ENCODE assay signal across 8 mouse cellular contexts in the genomic region with DNA sequence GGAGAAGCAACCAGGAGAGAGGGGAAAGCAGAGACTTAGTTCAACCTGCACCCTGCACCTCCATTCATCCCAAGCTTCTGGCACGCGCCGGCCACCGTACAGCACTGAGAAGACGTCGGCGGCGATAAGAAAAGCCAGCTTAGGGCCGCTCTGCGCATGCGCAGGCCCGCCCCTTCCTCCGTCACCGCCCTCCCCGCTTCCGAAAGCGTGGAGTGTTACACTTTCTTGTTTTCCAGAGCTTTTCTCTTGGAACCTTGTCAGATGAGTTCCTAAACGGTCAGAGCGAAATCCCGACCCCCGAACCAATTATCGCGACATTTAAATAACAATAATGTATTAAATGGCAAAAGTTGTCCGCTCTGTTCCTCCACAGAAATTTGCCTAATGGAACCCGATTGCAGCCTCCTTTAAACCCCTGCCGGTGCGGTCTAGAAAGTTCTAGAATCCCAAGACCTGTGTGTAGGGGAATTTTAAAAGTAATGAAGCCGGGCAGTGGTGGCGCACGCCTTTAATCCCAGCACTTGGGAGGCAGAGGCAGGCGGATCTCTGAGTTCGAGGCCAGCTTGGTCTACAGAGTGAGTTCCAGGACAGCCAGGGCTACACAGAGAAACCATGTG. TPM values are rescaled to one million over a fixed set of nuclear protein-coding genes. Genes with fewer than 3 reads are reported as not detected.
A peak's percentile ranks its signal among the peaks of the same experiment; 100 is the strongest.
DNase-seq lines count a peak whose midpoint lies in the region; ATAC-seq and TF ChIP-seq lines count a peak whose summit lies in the region.

Gene Ints2, minus strand, starts transcription at position 116 of the 617 bp plus-strand sequence.

- no peaks in the 10 kb centered on the region for H3K9me3 ChIP-seq in hindbrain, embryonic 10.5 days
- H3K9me3 ChIP-seq in lung, postnatal 0 days (ENCODE audit: low read length) = no peaks in the 10 kb centered on the region

- H3K27ac ChIP-seq in hindbrain, embryonic 10.5 days = peak within 1 kb of the TSS; percentile 94
- H3K27ac ChIP-seq in lung, postnatal 0 days (ENCODE audit: low read length) = peak within 1 kb of the TSS; percentile 54

- H3K9ac ChIP-seq in lung, postnatal 0 days (replicated peaks; ENCODE audit: low read depth) = peak within 1 kb of the TSS; percentile 69

- TF ChIP-seq CTCF in lung, postnatal 0 days (IDR thresholded peaks at IDR 0.05) = no peak

- peak; percentile 27; the same call in 1 of the 2 replicates for TF ChIP-seq EP300 in lung, postnatal 0 days (IDR thresholded peaks at IDR 0.05)

- peak within 1 kb of the TSS; percentile 80 for H3K4me3 ChIP-seq in hindbrain, embryonic 10.5 days
- peak within 1 kb of the TSS; percentile 57 for H3K4me3 ChIP-seq in lung, postnatal 0 days (ENCODE audit: low read depth, low read length)

- 9% methylated on average over 32 of the region's 32 CpGs for WGBS in hindbrain, embryonic 10.5 days
- 7% methylated on average over 32 of the region's 32 CpGs for WGBS in lung, postnatal 0 days

- ATAC-seq in frontal cortex, adult (ENCODE audit: low TSS enrichment) = peak; percentile 91
- peak; percentile 96 for ATAC-seq in lung, postnatal 0 days

- peaks cover 32% of the 10 kb centered on the region for H3K36me3 ChIP-seq in hindbrain, embryonic 10.5 days
- H3K36me3 ChIP-seq in lung, postnatal 0 days (ENCODE audit: insufficient read depth, low read length) = no peaks in the 10 kb centered on the region

- H3K4me1 ChIP-seq in hindbrain, embryonic 10.5 days (replicated peaks) = peaks cover 15% of the 10 kb centered on the region
- no peaks in the 10 kb centered on the region for H3K4me1 ChIP-seq in lung, postnatal 0 days (ENCODE audit: insufficient read depth, low read depth, low read length)

- H3K27me3 ChIP-seq in hindbrain, embryonic 10.5 days (ENCODE audit: insufficient read depth, poor library complexity, severe bottlenecking) = no peaks in the 10 kb centered on the region
- H3K27me3 ChIP-seq in lung, postnatal 0 days (replicated peaks; ENCODE audit: insufficient read depth, low read length) = no peaks in the 10 kb centered on the region

- H3K4me2 ChIP-seq in lung, postnatal 0 days (replicated peaks; ENCODE audit: low read depth, low read length) = peak within 1 kb of the TSS; percentile 80

- peak; percentile 95 for DNase-seq in MN1 (ENCODE audit: low spot score)
- peak; percentile 93 for DNase-seq in cerebellum, adult 9-10 months
- DNase-seq in hindbrain, embryonic 10.5 days (ENCODE audit: low spot score) = peak; percentile 92
- DNase-seq in layer of hippocampus, adult 9-11 months = peak; percentile 93
- DNase-seq in lung, postnatal 0 days (ENCODE audit: low spot score) = peak; percentile 98
- peak; percentile 95 for DNase-seq in ovary, postnatal 14 days (ENCODE audit: low spot score)
- peak; percentile 95 for DNase-seq in thymus, postnatal 14 days

RNA-seq across cellular contexts. Expression of gene Ints2, which starts in this region (rescaled TPM):
- polyA plus RNA-seq in hindbrain, embryonic 10.5 days (2016; fragmentation: Nextera tagmentation; extraction: Ambion mirVana) = 43.3 and 54.4 TPM in 2 replicates
- 5.1 and 5.9 TPM in 2 replicates for polyA plus RNA-seq in lung, postnatal 0 days (2015; fragmentation: Nextera tagmentation; extraction: Ambion mirVana)

Comparison
In these comparisons a context has a peak if more than half of its experiments do, and no peak if none do; other contexts are left out.
1. Peak in every context shown above with its lines: DNase-seq, ATAC-seq, H3K4me3 ChIP-seq and H3K27ac ChIP-seq.